Mouse (Mus musculus): ENCODE measurements around the gene Ets2. TPM values are rescaled to one million over a fixed set of nuclear protein-coding genes. Genes with fewer than 3 reads are reported as not detected.

Ets2 gene
- polyA plus RNA-seq, 1 experiment from 2014 or later: 29.8 TPM

DNA sequence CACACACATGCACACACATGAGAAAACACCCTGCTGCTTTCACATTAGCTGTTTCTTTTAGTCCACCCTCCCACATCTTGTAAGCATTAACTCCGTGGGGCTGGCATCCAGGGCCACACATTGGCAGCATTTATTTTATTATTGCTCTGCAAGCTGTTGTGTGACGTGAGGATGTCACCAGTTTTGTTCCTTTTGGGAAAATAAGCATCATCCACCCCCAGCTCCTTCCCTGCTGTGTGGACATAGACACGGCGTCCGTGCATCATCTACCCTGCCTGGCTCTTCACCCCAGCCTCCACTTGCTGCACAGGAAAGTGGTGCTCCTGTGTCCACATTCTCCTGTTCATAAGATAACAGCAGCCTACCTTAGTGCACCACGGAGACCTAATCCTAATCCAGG is 27.9 kb downstream of the Ets2 start:
- ATAC-seq (replicated peaks; ENCODE audit: low FRiP score) (no peak), DNase-seq (ENCODE audit: low spot score) (no peak)
- H3K4me3 ChIP-seq (ENCODE audit: low read depth, low read length): no peak overlapping the region
- H3K4me1 ChIP-seq (replicated peaks; ENCODE audit: control insufficient read depth, insufficient read depth, low read length): no peaks in the 10 kb centered on the region
- no peak overlapping the region for H3K4me2 ChIP-seq
- no peak overlapping the region for H3K27ac ChIP-seq (ENCODE audit: low read depth, low read length)
- no peaks in the 10 kb centered on the region for H3K27me3 ChIP-seq (replicated peaks; ENCODE audit: control insufficient read depth, insufficient read depth, low read length)
- no peaks in the 10 kb centered on the region for H3K36me3 ChIP-seq (ENCODE audit: control insufficient read depth, insufficient read depth, low read length)
- no peak overlapping the region for H3K9ac ChIP-seq (ENCODE audit: low read depth, low read length)
- H3K9me3 ChIP-seq (ENCODE audit: control insufficient read depth, low read length): no peaks in the 10 kb centered on the region
- WGBS: 78% methylated on average over 6 of the region's 6 CpGs

DNA sequence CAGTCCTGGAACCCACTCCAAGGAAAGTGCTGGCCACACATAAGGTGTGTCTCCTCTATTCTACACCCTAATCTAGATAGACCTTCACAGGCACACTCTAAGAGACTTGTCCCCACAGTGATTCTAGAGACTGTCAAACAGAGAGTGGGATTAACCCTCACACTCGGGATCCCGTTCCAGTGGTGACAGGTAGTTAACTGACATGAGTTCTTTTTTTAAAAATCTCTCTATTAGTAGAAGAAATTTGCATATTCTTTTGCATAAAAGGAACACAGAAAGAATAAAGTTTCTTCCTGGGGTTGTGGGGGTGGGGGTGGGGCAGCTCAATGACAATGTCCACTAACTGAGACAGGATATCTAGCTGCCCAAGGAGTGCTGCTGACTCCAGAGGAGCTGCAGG is 32.9 kb downstream of the Ets2 start:
- Histone ChIP-seq H3K4me3 (ENCODE audit: low read depth, low read length) (no peak overlapping the region), H3K27ac (ENCODE audit: low read depth, low read length) (no peak overlapping the region), H3K9ac (ENCODE audit: low read depth, low read length) (no peak overlapping the region), H3K36me3 (ENCODE audit: control insufficient read depth, insufficient read depth, low read length) (no peaks in the 10 kb centered on the region), H3K4me1 (replicated peaks; ENCODE audit: control insufficient read depth, insufficient read depth, low read length) (no peaks in the 10 kb centered on the region), H3K9me3 (ENCODE audit: control insufficient read depth, low read length) (no peaks in the 10 kb centered on the region), H3K4me2 (no peak overlapping the region), H3K27me3 (replicated peaks; ENCODE audit: control insufficient read depth, insufficient read depth, low read length) (no peaks in the 10 kb centered on the region)
- DNase-seq (ENCODE audit: low spot score): no peak
- ATAC-seq (replicated peaks; ENCODE audit: low FRiP score): no peak
- 74% methylated on average over 2 of the region's 2 CpGs for WGBS

DNA sequence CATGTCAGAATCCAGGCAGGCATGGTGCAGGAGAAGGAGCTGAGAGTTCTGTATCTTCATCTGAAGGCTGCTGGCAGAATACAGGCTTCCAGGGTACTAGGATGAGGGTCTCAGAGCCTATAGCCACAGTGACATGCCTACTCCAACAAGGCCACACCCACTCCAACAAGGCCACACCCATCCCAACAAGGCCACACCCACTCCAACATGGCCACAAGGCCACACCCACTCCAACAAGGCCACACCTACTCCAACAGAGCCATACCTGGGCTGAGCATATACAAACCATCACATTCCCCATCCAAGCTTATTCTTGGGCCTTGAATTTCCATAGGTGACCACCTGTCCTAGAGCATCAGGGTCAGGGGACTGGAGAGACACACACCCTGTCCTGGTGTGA is 34.2 kb downstream of the Ets2 start:
- Histone ChIP-seq H3K9me3 (ENCODE audit: control insufficient read depth, low read length) (no peaks in the 10 kb centered on the region), H3K4me1 (replicated peaks; ENCODE audit: control insufficient read depth, insufficient read depth, low read length) (no peaks in the 10 kb centered on the region), H3K27me3 (replicated peaks; ENCODE audit: control insufficient read depth, insufficient read depth, low read length) (no peaks in the 10 kb centered on the region), H3K4me3 (ENCODE audit: low read depth, low read length) (no peak overlapping the region), H3K27ac (ENCODE audit: low read depth, low read length) (no peak overlapping the region), H3K4me2 (no peak overlapping the region), H3K36me3 (ENCODE audit: control insufficient read depth, insufficient read depth, low read length) (no peaks in the 10 kb centered on the region), H3K9ac (ENCODE audit: low read depth, low read length) (no peak overlapping the region)
- no peak for DNase-seq (ENCODE audit: low spot score)
- no peak; the same call in 1 of the 2 replicates for ATAC-seq (replicated peaks; ENCODE audit: low FRiP score)

DNA sequence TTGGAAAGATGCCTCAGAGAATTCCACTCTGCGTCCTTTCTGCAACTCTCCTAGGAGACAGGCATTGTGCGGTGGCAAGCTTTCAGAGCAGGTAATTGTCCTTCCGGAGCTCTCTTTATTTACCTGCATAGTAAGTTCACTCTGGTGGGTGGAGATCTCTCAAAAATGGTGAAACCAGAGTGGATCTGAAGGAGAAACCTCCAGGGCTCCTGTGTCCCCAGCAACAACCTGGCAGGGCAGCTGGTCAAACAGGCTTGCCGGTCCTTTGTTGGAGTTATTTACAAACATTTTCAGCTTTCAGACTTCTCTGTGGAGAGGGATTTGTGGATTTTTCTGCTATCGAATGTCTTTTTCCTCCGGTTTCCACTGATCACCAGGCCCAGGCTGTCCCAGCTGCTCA is 34.6 kb downstream of the Ets2 start:
- H3K27me3 ChIP-seq (replicated peaks; ENCODE audit: control insufficient read depth, insufficient read depth, low read length): no peaks in the 10 kb centered on the region
- H3K4me1 ChIP-seq (replicated peaks; ENCODE audit: control insufficient read depth, insufficient read depth, low read length): no peaks in the 10 kb centered on the region
- no peak overlapping the region for H3K4me2 ChIP-seq
- no peak overlapping the region for H3K27ac ChIP-seq (ENCODE audit: low read depth, low read length)
- no peaks in the 10 kb centered on the region for H3K9me3 ChIP-seq (ENCODE audit: control insufficient read depth, low read length)
- H3K36me3 ChIP-seq (ENCODE audit: control insufficient read depth, insufficient read depth, low read length): no peaks in the 10 kb centered on the region
- H3K4me3 ChIP-seq (ENCODE audit: low read depth, low read length): no peak overlapping the region
- DNase-seq (ENCODE audit: low spot score) (no peak), ATAC-seq (replicated peaks; ENCODE audit: low FRiP score) (no peak)
- H3K9ac ChIP-seq (ENCODE audit: low read depth, low read length): no peak overlapping the region
- WGBS: 84% methylated on average over 6 of the region's 6 CpGs

DNA sequence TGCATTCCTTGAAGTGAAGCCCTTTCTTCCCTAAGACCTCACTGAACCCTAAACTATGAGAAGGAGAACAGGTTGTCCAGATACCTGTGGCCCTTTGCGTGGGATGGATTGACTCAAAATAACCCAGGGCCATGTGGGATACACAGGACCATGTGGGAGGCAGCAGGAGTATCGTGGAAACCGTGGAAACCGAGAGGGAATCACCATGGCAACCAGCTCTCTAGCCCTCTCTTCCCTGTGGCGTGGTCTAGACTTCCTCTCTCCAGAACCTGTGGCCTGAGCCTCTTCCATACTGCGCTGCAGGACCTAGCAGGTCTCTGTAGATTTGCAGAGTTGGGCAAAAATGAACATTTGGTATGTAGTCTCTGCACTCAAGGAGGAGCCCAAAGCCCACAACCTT is 37.6 kb downstream of the Ets2 start:
- DNase-seq (ENCODE audit: low spot score): no peak
- Histone ChIP-seq H3K4me3 (ENCODE audit: low read depth, low read length) (no peak overlapping the region), H3K9me3 (ENCODE audit: control insufficient read depth, low read length) (no peaks in the 10 kb centered on the region), H3K4me1 (replicated peaks; ENCODE audit: control insufficient read depth, insufficient read depth, low read length) (no peaks in the 10 kb centered on the region), H3K9ac (ENCODE audit: low read depth, low read length) (no peak overlapping the region), H3K36me3 (ENCODE audit: control insufficient read depth, insufficient read depth, low read length) (no peaks in the 10 kb centered on the region), H3K4me2 (no peak overlapping the region), H3K27me3 (replicated peaks; ENCODE audit: control insufficient read depth, insufficient read depth, low read length) (no peaks in the 10 kb centered on the region), H3K27ac (ENCODE audit: low read depth, low read length) (no peak overlapping the region)
- 66% methylated on average over 6 of the region's 6 CpGs for WGBS
- no peak for ATAC-seq (replicated peaks; ENCODE audit: low FRiP score)

DNA sequence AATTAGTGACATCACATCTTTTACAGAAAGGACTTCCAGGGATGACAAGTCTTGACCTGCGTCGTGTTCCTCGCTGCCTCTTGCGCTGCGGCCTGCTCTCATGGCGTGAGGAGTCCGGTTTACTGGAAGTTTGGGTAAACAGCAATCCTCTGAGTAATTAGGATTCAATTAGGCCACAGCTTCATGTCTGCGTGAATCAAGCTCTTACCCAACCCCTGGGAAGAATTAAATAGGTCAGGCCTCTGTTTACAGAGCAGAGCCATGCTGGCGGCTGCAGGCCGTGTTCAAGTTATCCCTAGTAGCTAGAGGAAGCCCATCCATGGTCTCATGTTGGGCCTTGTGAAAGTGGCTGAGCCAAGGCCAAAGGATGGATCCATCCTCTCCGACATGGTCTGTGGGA is 39.5 kb downstream of the Ets2 start:
- no peak overlapping the region for H3K4me3 ChIP-seq (ENCODE audit: low read depth, low read length)
- H3K9me3 ChIP-seq (ENCODE audit: control insufficient read depth, low read length): no peaks in the 10 kb centered on the region
- WGBS: 84% methylated on average over 11 of the region's 11 CpGs
- DNase-seq (ENCODE audit: low spot score): no peak
- H3K9ac ChIP-seq (ENCODE audit: low read depth, low read length): no peak overlapping the region
- H3K4me1 ChIP-seq (replicated peaks; ENCODE audit: control insufficient read depth, insufficient read depth, low read length): no peaks in the 10 kb centered on the region
- no peaks in the 10 kb centered on the region for H3K27me3 ChIP-seq (replicated peaks; ENCODE audit: control insufficient read depth, insufficient read depth, low read length)
- no peak overlapping the region for H3K27ac ChIP-seq (ENCODE audit: low read depth, low read length)
- no peaks in the 10 kb centered on the region for H3K36me3 ChIP-seq (ENCODE audit: control insufficient read depth, insufficient read depth, low read length)
- no peak overlapping the region for H3K4me2 ChIP-seq
- ATAC-seq (replicated peaks; ENCODE audit: low FRiP score): no peak

DNA sequence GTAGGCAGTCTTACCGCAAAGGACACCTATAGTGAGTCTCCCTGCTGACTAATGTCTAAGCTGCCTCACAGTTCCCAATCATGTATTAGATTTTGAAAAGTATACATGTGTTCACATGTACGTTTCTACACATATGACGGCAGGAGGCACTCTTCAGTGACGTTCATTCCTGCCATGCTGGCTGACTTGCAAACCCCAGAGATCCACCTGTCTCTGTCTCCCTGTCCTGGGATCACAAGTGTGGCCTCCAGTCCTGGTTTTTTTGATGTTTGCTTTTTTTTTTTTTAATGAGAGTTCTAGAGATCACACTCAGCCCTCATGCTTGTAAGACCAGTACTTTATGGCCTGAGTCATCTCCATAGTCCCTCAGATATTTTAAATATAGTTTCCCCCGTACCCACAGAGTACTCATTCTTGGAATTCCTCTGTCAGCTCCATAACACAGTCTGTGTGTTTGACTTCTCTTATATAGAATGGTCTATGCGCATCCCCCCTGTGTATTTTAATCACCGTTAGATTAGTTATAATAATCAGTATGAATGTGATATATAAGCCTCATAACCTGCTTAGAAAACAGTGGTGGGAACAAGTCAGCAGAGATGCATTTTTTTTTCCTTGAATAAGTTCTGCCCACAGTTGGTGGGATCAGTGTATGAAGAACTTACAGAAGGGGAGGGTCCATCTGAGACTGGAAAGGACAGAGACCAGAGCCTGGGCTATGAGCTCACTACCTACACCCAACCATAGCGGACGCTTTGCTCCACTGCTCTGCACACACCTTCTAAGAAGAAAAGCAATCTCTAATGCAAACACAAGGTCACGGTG is 40.3 kb downstream of the Ets2 start:
- H3K4me3 ChIP-seq (ENCODE audit: low read depth, low read length): no peak overlapping the region
- ATAC-seq (replicated peaks; ENCODE audit: low FRiP score) (no peak), DNase-seq (ENCODE audit: low spot score) (no peak)
- H3K27me3 ChIP-seq (replicated peaks; ENCODE audit: control insufficient read depth, insufficient read depth, low read length): no peaks in the 10 kb centered on the region
- H3K27ac ChIP-seq (ENCODE audit: low read depth, low read length): no peak overlapping the region
- no peaks in the 10 kb centered on the region for H3K4me1 ChIP-seq (replicated peaks; ENCODE audit: control insufficient read depth, insufficient read depth, low read length)
- H3K9me3 ChIP-seq (ENCODE audit: control insufficient read depth, low read length): no peaks in the 10 kb centered on the region
- no peaks in the 10 kb centered on the region for H3K36me3 ChIP-seq (ENCODE audit: control insufficient read depth, insufficient read depth, low read length)
- WGBS: 74% methylated on average over 10 of the region's 10 CpGs
- no peak overlapping the region for H3K9ac ChIP-seq (ENCODE audit: low read depth, low read length)
- no peak overlapping the region for H3K4me2 ChIP-seq

DNA sequence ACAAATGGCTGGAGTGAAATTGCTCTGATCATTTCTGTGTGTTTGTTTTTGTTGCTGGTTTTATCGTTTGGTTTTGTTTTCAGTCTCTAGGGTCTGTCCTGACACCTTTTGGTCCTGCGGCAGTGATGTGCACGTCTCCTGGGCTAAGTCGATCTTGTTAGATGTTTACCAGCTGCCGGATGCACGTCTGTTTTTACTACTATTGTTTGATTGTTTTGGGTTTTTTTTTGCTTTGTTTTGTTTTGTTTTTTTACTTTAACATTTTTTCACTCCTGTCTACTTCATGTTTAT is 40.8 kb downstream of the Ets2 start:
- Histone ChIP-seq H3K9ac (ENCODE audit: low read depth, low read length) (no peak overlapping the region), H3K4me3 (ENCODE audit: low read depth, low read length) (no peak overlapping the region), H3K4me2 (no peak overlapping the region), H3K36me3 (ENCODE audit: control insufficient read depth, insufficient read depth, low read length) (no peaks in the 10 kb centered on the region), H3K27me3 (replicated peaks; ENCODE audit: control insufficient read depth, insufficient read depth, low read length) (no peaks in the 10 kb centered on the region), H3K27ac (ENCODE audit: low read depth, low read length) (no peak overlapping the region), H3K9me3 (ENCODE audit: control insufficient read depth, low read length) (no peaks in the 10 kb centered on the region), H3K4me1 (replicated peaks; ENCODE audit: control insufficient read depth, insufficient read depth, low read length) (no peaks in the 10 kb centered on the region)
- DNase-seq (ENCODE audit: low spot score) (no peak), ATAC-seq (replicated peaks; ENCODE audit: low FRiP score) (no peak)
- WGBS: 57% methylated on average over 6 of the region's 6 CpGs

DNA sequence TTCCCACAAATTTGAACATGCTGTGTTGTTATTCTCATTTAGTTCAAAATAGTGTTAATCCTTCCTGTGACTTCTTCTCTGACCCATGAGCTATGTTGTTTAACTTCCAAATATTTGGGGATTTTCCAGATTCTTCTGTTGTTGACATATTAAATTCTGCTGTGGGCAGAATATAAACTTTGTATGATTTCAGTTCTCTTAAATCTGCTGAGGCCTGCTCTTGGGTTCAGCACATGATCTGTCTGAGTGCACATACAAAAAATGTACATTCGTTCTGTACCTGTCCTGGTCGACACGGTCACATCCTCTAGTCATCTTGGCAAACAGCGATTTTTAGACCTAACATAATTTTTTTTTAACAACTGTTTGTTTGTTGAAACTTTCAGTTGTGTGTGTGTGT is 41.2 kb downstream of the Ets2 start:
- Histone ChIP-seq H3K9ac (ENCODE audit: low read depth, low read length) (no peak overlapping the region), H3K4me1 (replicated peaks; ENCODE audit: control insufficient read depth, insufficient read depth, low read length) (no peaks in the 10 kb centered on the region), H3K27ac (ENCODE audit: low read depth, low read length) (no peak overlapping the region), H3K9me3 (ENCODE audit: control insufficient read depth, low read length) (no peaks in the 10 kb centered on the region), H3K27me3 (replicated peaks; ENCODE audit: control insufficient read depth, insufficient read depth, low read length) (no peaks in the 10 kb centered on the region), H3K36me3 (ENCODE audit: control insufficient read depth, insufficient read depth, low read length) (no peaks in the 10 kb centered on the region), H3K4me2 (no peak overlapping the region), H3K4me3 (ENCODE audit: low read depth, low read length) (no peak overlapping the region)
- no peak for DNase-seq (ENCODE audit: low spot score)
- 78% methylated on average over 4 of the region's 4 CpGs for WGBS
- no peak for ATAC-seq (replicated peaks; ENCODE audit: low FRiP score)

Measured in liver, embryonic 11.5 days (tissue).